Comparison of ENCODE assay signal across 8 mouse cellular contexts in genomic region chr17:6684464-6685287, GRCm38 (mm10). TPM values are rescaled to one million over a fixed set of nuclear protein-coding genes. Genes with fewer than 3 reads are reported as not detected.
DNase-seq lines count a peak whose midpoint lies in the region; ATAC-seq and TF ChIP-seq lines count a peak whose summit lies in the region.
"Not testable (repeated sequence)": the region's sequence is repeated elsewhere in the genome, so short reads cannot be mapped to it uniquely, and the experiment has no call there.
"Had no signal": no experiment of that assay in that cellular context is flagged by ENCODE, and none has a peak within 500 bp of the region (broad histone marks: within the 10 kb centered on the region; RNA-seq: fewer than 3 reads in every experiment).

No protein-coding gene starts in this region.

- H3K4me1 ChIP-seq in embryonic facial prominence, embryonic 13.5 days; forebrain, postnatal 0 days (ENCODE audit: insufficient read depth); hindbrain, embryonic 10.5 days (replicated peaks); intestine, embryonic 16.5 days (ENCODE audit: control insufficient read depth, insufficient read depth, low read length); limb, embryonic 15.5 days; midbrain, embryonic 11.5 days (ENCODE audit: control insufficient read depth, insufficient read depth, low read length); neural tube, embryonic 13.5 days (replicated peaks): not testable (repeated sequence)

- H3K27me3 ChIP-seq in embryonic facial prominence, embryonic 13.5 days; forebrain, postnatal 0 days (ENCODE audit: insufficient read depth, low read length); hindbrain, embryonic 10.5 days (ENCODE audit: insufficient read depth, poor library complexity, severe bottlenecking); intestine, embryonic 16.5 days (replicated peaks; ENCODE audit: control insufficient read depth, insufficient read depth, low read length); limb, embryonic 15.5 days; midbrain, embryonic 11.5 days (ENCODE audit: control insufficient read depth, insufficient read depth, low read length); neural tube, embryonic 13.5 days: not testable (repeated sequence)

- not testable (repeated sequence) for H3K9me3 ChIP-seq in embryonic facial prominence, embryonic 13.5 days; forebrain, postnatal 0 days (ENCODE audit: low read length); hindbrain, embryonic 10.5 days; intestine, embryonic 16.5 days (ENCODE audit: control insufficient read depth, low read length); limb, embryonic 15.5 days; midbrain, embryonic 11.5 days (ENCODE audit: control insufficient read depth, low read length); neural tube, embryonic 13.5 days

- H3K9ac ChIP-seq in embryonic facial prominence, embryonic 13.5 days; forebrain, postnatal 0 days; intestine, embryonic 16.5 days (ENCODE audit: low read depth, low read length); limb, embryonic 15.5 days; midbrain, embryonic 11.5 days (ENCODE audit: low read length); neural tube, embryonic 13.5 days: not testable (repeated sequence)

- whole genome bisulfite sequencing in embryonic facial prominence, embryonic 13.5 days, result no CpG with 5 or more reads among the region's 4 CpGs
- WGBS in forebrain, postnatal 0 days, result no CpG with 5 or more reads among the region's 4 CpGs
- 31% methylated on average over 2 of the region's 4 CpGs for WGBS in hindbrain, embryonic 10.5 days
- no CpG with 5 or more reads among the region's 4 CpGs for WGBS in intestine, embryonic 16.5 days
- no CpG with 5 or more reads among the region's 4 CpGs for WGBS in limb, embryonic 15.5 days
- WGBS in midbrain, embryonic 11.5 days, result no CpG with 5 or more reads among the region's 4 CpGs
- no CpG with 5 or more reads among the region's 4 CpGs for WGBS in neural tube, embryonic 13.5 days

- peak; percentile 61; the same call in 1 of the 2 replicates for ATAC-seq in embryonic facial prominence, embryonic 13.5 days (ENCODE audit: insufficient number of reproducible peaks, insufficient read depth, low FRiP score, low TSS enrichment, low read depth)
- peak; percentile 96 for ATAC-seq in forebrain, postnatal 0 days
- ATAC-seq in intestine, embryonic 16.5 days, result peak; percentile 83
- peak; percentile 64; the same call in 1 of the 2 replicates for ATAC-seq in limb, embryonic 15.5 days (ENCODE audit: insufficient number of reproducible peaks, low FRiP score, low TSS enrichment, low read depth)
- ATAC-seq in midbrain, embryonic 11.5 days (ENCODE audit: low FRiP score), result peak; percentile 94
- peak; percentile 94 for ATAC-seq in neural tube, embryonic 13.5 days (ENCODE audit: low read depth)

- not testable (repeated sequence) for DNase-seq in forebrain, postnatal 0 days
- DNase-seq in hindbrain, embryonic 10.5 days (ENCODE audit: low spot score), result peak; percentile 5
- DNase-seq in midbrain, embryonic 11.5 days (ENCODE audit: low spot score, missing footprints), result peak; percentile 86

- not testable (repeated sequence) for H3K27ac ChIP-seq in embryonic facial prominence, embryonic 13.5 days; forebrain, postnatal 0 days (ENCODE audit: low read depth, low read length); intestine, embryonic 16.5 days (ENCODE audit: low read length); limb, embryonic 15.5 days
- H3K27ac ChIP-seq in hindbrain, embryonic 10.5 days, result peak overlapping the region; percentile 78
- H3K27ac ChIP-seq in midbrain, embryonic 11.5 days (ENCODE audit: low read depth, low read length), result peak overlapping the region; percentile 57; the same call in 1 of the 2 replicates
- peak overlapping the region; percentile 78 for H3K27ac ChIP-seq in neural tube, embryonic 13.5 days (replicated peaks)

- H3K4me2 ChIP-seq in embryonic facial prominence, embryonic 13.5 days; forebrain, postnatal 0 days (ENCODE audit: low read depth); intestine, embryonic 16.5 days (ENCODE audit: low read depth, low read length); limb, embryonic 15.5 days; midbrain, embryonic 11.5 days; neural tube, embryonic 13.5 days: not testable (repeated sequence)

- H3K36me3 ChIP-seq in embryonic facial prominence, embryonic 13.5 days; forebrain, postnatal 0 days (ENCODE audit: insufficient read depth); hindbrain, embryonic 10.5 days; intestine, embryonic 16.5 days (ENCODE audit: control insufficient read depth, insufficient read depth, low read length); limb, embryonic 15.5 days; midbrain, embryonic 11.5 days (ENCODE audit: control insufficient read depth, insufficient read depth, low read length); neural tube, embryonic 13.5 days: not testable (repeated sequence)

- TF ChIP-seq CTCF in forebrain, postnatal 0 days (IDR thresholded peaks at IDR 0.05; ENCODE audit: low read depth), result not testable (repeated sequence)

- not testable (repeated sequence) for H3K4me3 ChIP-seq in embryonic facial prominence, embryonic 13.5 days; forebrain, postnatal 0 days (ENCODE audit: low read depth, low read length); hindbrain, embryonic 10.5 days; intestine, embryonic 16.5 days (ENCODE audit: low read length); limb, embryonic 15.5 days; midbrain, embryonic 11.5 days (ENCODE audit: low read depth, low read length); neural tube, embryonic 13.5 days

RNA-seq across cellular contexts. Expression of gene Sytl3, which starts 25.8 kb away (rescaled TPM):
- polyA plus RNA-seq in embryonic facial prominence, embryonic 13.5 days (2015; fragmentation: Nextera tagmentation; extraction: Ambion mirVana), result 0.31 and 0.48 TPM in 2 replicates
- total RNA-seq in forebrain, postnatal 0 days (2014; rRNA removed), result 0.81 TPM in 1 of 2 replicates, not detected in the other
- polyA plus RNA-seq in forebrain, postnatal 0 days (2015; fragmentation: Nextera tagmentation; extraction: Ambion mirVana), result 0.21 and 0.47 TPM in 2 replicates
- 0.29 TPM in 1 of 2 replicates, not detected in the other for polyA plus RNA-seq in hindbrain, embryonic 10.5 days (2016; fragmentation: Nextera tagmentation; extraction: Ambion mirVana)
- 3.9 and 4.5 TPM in 2 replicates for polyA plus RNA-seq in intestine, embryonic 16.5 days (2015; fragmentation: Nextera tagmentation; extraction: Ambion mirVana)
- polyA plus RNA-seq in limb, embryonic 15.5 days (2015; fragmentation: Nextera tagmentation; extraction: Ambion mirVana), result 0.42 and 0.48 TPM in 2 replicates
- polyA plus RNA-seq in midbrain, embryonic 11.5 days (2014; fragmentation: Nextera tagmentation; extraction: Ambion mirVana), result not detected in 2 replicates
- polyA plus RNA-seq in neural tube, embryonic 13.5 days (2015; fragmentation: Nextera tagmentation; extraction: Ambion mirVana), result 0.83 and 1.1 TPM in 2 replicates
- polyA plus RNA-seq: erythroblast, embryonic 14.5 days had no signal

RNA-seq across cellular contexts. Expression of gene Dynlt1f, which starts 29.0 kb away (rescaled TPM):
- polyA plus RNA-seq in embryonic facial prominence, embryonic 13.5 days (2015; fragmentation: Nextera tagmentation; extraction: Ambion mirVana), result 249 and 255 TPM in 2 replicates
- 91.6 and 111 TPM in 2 replicates for total RNA-seq in forebrain, postnatal 0 days (2014; rRNA removed)
- 244 and 265 TPM in 2 replicates for polyA plus RNA-seq in forebrain, postnatal 0 days (2015; fragmentation: Nextera tagmentation; extraction: Ambion mirVana)
- polyA plus RNA-seq in hindbrain, embryonic 10.5 days (2016; fragmentation: Nextera tagmentation; extraction: Ambion mirVana), result 297 and 329 TPM in 2 replicates
- 239 and 250 TPM in 2 replicates for polyA plus RNA-seq in intestine, embryonic 16.5 days (2015; fragmentation: Nextera tagmentation; extraction: Ambion mirVana)
- polyA plus RNA-seq in limb, embryonic 15.5 days (2015; fragmentation: Nextera tagmentation; extraction: Ambion mirVana), result 163 and 172 TPM in 2 replicates
- 302 and 308 TPM in 2 replicates for polyA plus RNA-seq in midbrain, embryonic 11.5 days (2014; fragmentation: Nextera tagmentation; extraction: Ambion mirVana)
- polyA plus RNA-seq in neural tube, embryonic 13.5 days (2015; fragmentation: Nextera tagmentation; extraction: Ambion mirVana), result 340 and 377 TPM in 2 replicates
